Mouse (Mus musculus): ENCODE results near the gene Olfr918.

Gene Olfr918

GRCm38 (mm10) chr9:38674501-38674900 lies at the start of gene Olfr918:
TSS of gene Olfr918 (minus strand) at chr9:38674601.
- no peak for DNase-seq (ENCODE audit: low spot score)

- no peak for DNase-seq (ENCODE audit: low spot score)
Measured at GRCm38 (mm10) chr9:38724044-38724443, 49.6 kb upstream of the Olfr918 start.

- DNase-seq (ENCODE audit: low spot score) = no peak
Measured at GRCm38 (mm10) chr9:38718927-38719441, 44.6 kb upstream of the Olfr918 start.

- DNase-seq (ENCODE audit: low spot score) = no peak
Measured at GRCm38 (mm10) chr9:38718102-38718501, 43.7 kb upstream of the Olfr918 start, which contains the start of gene Vwa5a. TSS of gene Vwa5a (plus strand) at chr9:38718268.

GRCm38 (mm10) chr9:38672887-38673286 lies 1.5 kb downstream of the Olfr918 start:
- DNase-seq (ENCODE audit: low spot score) = no peak

- DNase-seq (ENCODE audit: low spot score) = no peak
Measured at GRCm38 (mm10) chr9:38665742-38666141, 8.7 kb downstream of the Olfr918 start, which contains the start of gene Olfr917. TSS of gene Olfr917 (minus strand) at chr9:38665842.

- DNase-seq (ENCODE audit: low spot score) = no peak
Measured at GRCm38 (mm10) chr9:38659775-38660174, 14.6 kb downstream of the Olfr918 start, which contains the start of gene Olfr916. TSS of gene Olfr916 (minus strand) at chr9:38659875.

GRCm38 (mm10) chr9:38632406-38632805 lies 42.0 kb downstream of the Olfr918 start:
- DNase-seq (ENCODE audit: low spot score) = no peak

Measured in layer of hippocampus, adult 9-10 months (tissue).